Mouse (Mus musculus) hindbrain, postnatal 0 days (tissue): ENCODE results near the gene Gm47841. TPM values are rescaled to one million over a fixed set of nuclear protein-coding genes. Genes with fewer than 3 reads are reported as not detected.
A peak's percentile ranks its signal among the peaks of the same experiment; 100 is the strongest.

ENCODE experiments used
- ATAC-seq: fragments of 200-750 bp; cut with Nextera tagmentation; 2 replicates; pipeline ENCODE4 v1.8.0; 2017; ENCODE audit warnings: mild to moderate bottlenecking, moderate TSS enrichment, moderate library complexity
- DNase-seq: peaks from one replicate; pipeline ENCODE4 v3.0.0-alpha.2; 2015; ENCODE audit warnings: low spot score
- H3K27ac ChIP-seq: fragments of 300-500 bp; sonication (generic); 2 replicates; pipeline ENCODE4 v1.5.1; 2014; ENCODE audit warnings: mild to moderate bottlenecking
- H3K27me3 ChIP-seq: fragments of 300-500 bp; sonication (generic); 2 replicates; pipeline ENCODE4 v1.6.1; 2014; ENCODE audit warnings: low read length, mixed read lengths; ENCODE audit not compliant: insufficient read depth
- H3K36me3 ChIP-seq: fragments of 300-500 bp; sonication (generic); 2 replicates; pipeline ENCODE4 v1.6.1; 2014; ENCODE audit warnings: low read length, mixed read lengths; ENCODE audit not compliant: insufficient read depth
- H3K4me1 ChIP-seq: fragments of 300-500 bp; sonication (generic); 2 replicates; pipeline ENCODE4 v1.6.1; 2014; ENCODE audit warnings: antibody characterized with exemption, low read length, mixed read lengths; ENCODE audit not compliant: insufficient read depth
- H3K4me2 ChIP-seq: fragments of 300-500 bp; sonication (generic); 2 replicates; pipeline ENCODE4 v1.6.1; 2014; ENCODE audit warnings: low read depth, mild to moderate bottlenecking, low read length, moderate library complexity, mixed read lengths
- H3K4me3 ChIP-seq: fragments of 300-500 bp; sonication (generic); 2 replicates; pipeline ENCODE4 v1.5.1; 2014; ENCODE audit warnings: low read length
- H3K9ac ChIP-seq: fragments of 300-500 bp; sonication (generic); replicated peaks from 2 replicates; pipeline ENCODE4 v1.6.1; 2014; ENCODE audit warnings: mild to moderate bottlenecking, low read length, moderate library complexity, mixed read lengths
- H3K9me3 ChIP-seq: fragments of 300-500 bp; sonication (generic); 2 replicates; pipeline ENCODE4 v1.6.1; 2016; ENCODE audit warnings: low read length, mixed read lengths
- CTCF ChIP-seq: IDR thresholded peaks from 2 replicates; pipeline ENCODE4 v1.5.1; 2016; ENCODE audit warnings: antibody characterized with exemption, control low read depth, low read depth
- WGBS: fragments of 180-500 bp; shearing (Covaris S2); extraction: QIAGEN DNeasy Blood & Tissue Kit; methylation state at CpG from one replicate; pipeline ENCODE4 v1.1.7; 2014; 5-methylcytosine and 5-hydroxymethylcytosine counted together
- polyA plus RNA-seq: library from polyadenylated mRNA; unstranded; fragments of >200 nt; fragmentation: Nextera tagmentation; extraction: Ambion mirVana; gene quantifications from 2 replicates; pipeline ENCODE4 v1.2.1, GENCODE M21; 2015
- total RNA-seq: library from RNA; depleted of rRNA; stranded (reverse); fragments of >200 nt; gene quantifications from 2 replicates; pipeline ENCODE4 v1.2.3, GENCODE M21; 2014

The Gm47841 gene
- total and polyA plus RNA-seq, 2 experiments from 2014 or later, result not detected

DNA sequence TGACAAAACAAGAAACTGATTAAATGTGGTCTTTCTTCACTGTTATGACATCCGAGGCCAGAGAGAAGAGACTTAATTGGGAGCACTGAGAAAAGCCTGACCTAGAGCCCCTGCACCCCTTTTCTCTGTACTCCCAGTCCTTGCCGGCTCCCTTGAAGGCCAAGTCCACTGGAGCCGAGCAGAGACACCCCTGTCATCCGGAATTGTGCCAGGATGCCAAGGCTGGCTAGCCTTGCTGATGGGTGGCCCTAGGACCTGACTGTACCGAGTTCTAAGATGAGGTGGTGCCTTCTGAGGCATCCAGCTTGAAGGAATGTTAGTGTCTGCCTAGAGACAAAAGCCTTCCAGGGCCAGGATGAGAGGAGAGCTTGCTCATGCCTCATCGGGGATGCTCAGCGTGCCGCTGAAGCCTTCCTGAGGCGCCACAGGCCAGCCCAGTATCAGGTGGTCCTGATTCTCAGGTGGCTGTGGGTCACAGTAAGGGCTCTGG, 32.9 kb upstream of the Gm47841 start:
- Histone ChIP-seq H3K9me3 (no peaks in the 10 kb centered on the region), H3K9ac (no peak overlapping the region), H3K27me3 (no peaks in the 10 kb centered on the region), H3K27ac (no peak overlapping the region), H3K4me3 (no peak overlapping the region), H3K36me3 (no peaks in the 10 kb centered on the region), H3K4me1 (peaks cover 15% of the 10 kb centered on the region), H3K4me2 (no peak overlapping the region)
- ATAC-seq (no peak), DNase-seq (no peak)
- no peak for TF ChIP-seq CTCF
- WGBS, result 78% methylated on average over 9 of the region's 9 CpGs

- TF ChIP-seq CTCF, result peak; percentile 31
- H3K9ac ChIP-seq, result peak overlapping the region; percentile 70
- H3K27ac ChIP-seq, result peak overlapping the region; percentile 79; the same call in 1 of the 2 replicates
- H3K4me2 ChIP-seq, result peak overlapping the region; percentile 74
- no peaks in the 10 kb centered on the region for H3K9me3 ChIP-seq
- peaks cover 15% of the 10 kb centered on the region for H3K4me1 ChIP-seq
- H3K36me3 ChIP-seq, result no peaks in the 10 kb centered on the region
- DNase-seq (peak; percentile 60), ATAC-seq (peak; percentile 53)
- peak overlapping the region; percentile 65 for H3K4me3 ChIP-seq
- 2% methylated on average over 30 of the region's 30 CpGs for WGBS
- no peaks in the 10 kb centered on the region for H3K27me3 ChIP-seq
These were observed 31.5 kb upstream of the Gm47841 start for GRCm38 (mm10) chr15:101078731-101079156.

DNA sequence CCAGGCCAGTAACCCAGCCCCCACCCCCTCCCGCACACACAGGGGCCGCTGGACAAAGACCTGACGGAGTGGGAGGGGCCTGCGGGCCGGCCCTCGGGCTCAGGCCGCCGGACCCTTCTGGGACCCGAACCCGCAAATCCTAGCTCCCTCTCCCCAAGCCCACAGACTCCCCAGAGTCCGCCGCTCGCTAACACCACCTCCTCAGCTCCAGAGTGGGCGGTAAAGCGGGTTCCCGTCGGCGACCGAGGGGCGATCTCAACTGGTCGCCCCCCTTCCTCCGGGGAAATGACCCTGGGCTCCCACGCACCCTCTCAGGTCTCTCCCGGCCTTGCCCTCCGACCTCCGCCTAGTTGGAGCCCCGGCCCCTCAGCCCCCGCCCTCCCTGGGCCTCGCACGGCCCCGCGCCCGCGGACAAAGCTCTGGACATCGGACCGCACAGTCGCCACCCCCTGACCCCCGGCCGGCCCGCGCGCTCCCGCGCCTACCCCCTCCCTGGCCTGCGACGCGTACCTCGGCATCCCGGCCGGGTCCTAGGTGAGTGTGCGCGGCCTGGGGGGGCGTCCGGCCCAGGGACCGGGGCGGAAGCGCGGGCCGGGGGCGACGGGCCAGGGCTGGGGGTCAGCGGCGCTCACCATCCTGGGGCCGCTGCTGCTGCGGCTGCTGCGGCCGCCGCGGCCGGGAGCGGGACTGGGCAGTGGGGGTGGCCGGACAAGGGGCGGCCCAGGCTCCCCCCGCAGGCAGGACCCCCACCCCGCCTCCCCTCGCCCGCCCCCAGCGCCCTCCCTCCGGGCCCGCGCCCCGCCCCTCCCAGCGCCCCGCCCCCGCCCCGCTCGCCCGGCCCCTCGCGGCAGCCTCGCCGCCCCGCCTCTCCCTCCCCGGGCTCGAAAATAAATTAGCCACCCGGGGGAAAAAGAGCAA, 30.9 kb upstream of the Gm47841 start, which contains the start of gene Fignl2:
TSS of gene Fignl2 (minus strand) at position 755 of the 918 bp plus-strand sequence.
- Histone ChIP-seq H3K4me1 (peaks cover 15% of the 10 kb centered on the region), H3K27me3 (no peaks in the 10 kb centered on the region), H3K4me2 (peak within 1 kb of the TSS; percentile 74), H3K27ac (peak within 1 kb of the TSS; percentile 79), H3K4me3 (peak within 1 kb of the TSS; percentile 65), H3K9me3 (no peaks in the 10 kb centered on the region), H3K9ac (peak within 1 kb of the TSS; percentile 70), H3K36me3 (no peaks in the 10 kb centered on the region)
- ATAC-seq, result peak; percentile 30
- no peak for DNase-seq
- WGBS, result under 1% methylated on average over 67 of the region's 96 CpGs
- TF ChIP-seq CTCF, result no peak

DNA sequence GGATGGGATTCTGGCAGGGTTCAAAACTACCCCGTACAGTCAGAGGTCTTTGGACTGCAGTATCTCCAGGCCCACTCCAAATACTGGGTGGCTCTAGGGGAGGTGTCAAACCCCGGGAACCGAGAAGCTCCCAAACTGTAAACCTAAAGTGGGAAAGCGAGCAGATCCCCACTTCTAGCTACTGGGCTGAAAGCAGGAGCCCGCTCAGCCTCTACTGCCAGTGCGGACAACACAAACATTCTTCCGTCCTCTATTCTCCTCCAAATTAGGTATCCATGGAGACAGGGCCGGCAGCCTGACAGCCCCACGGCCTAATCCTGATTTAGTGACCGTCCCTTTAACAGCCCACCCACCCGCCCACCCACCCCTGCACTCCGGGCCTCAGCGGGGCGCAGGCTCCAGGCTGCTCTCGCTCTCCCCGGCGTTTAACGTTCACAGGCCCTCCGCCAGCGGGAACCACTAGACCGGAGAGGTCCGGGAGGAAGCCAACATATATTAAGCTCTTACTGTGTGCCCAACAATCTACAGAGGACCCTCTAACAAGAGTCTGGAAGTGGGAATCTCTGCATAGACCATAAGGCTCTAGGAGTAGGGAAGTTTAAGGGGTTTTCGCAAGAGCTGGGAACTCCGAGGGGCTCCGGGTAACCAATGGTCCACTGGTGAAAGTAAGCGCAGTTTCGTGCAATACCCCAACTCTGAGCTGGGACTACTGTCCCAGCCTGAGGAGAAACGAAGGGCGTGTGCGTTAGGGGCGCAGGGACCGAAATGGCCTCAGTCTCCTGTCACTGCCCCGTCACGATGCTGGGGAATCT, 30.0 kb upstream of the Gm47841 start:
- peak overlapping the region; percentile 65 for H3K4me3 ChIP-seq
- TF ChIP-seq CTCF, result no peak
- 5% methylated on average over 34 of the region's 34 CpGs for WGBS
- peak overlapping the region; percentile 70 for H3K9ac ChIP-seq
- no peaks in the 10 kb centered on the region for H3K9me3 ChIP-seq
- H3K27me3 ChIP-seq, result no peaks in the 10 kb centered on the region
- ATAC-seq (0 out of 2 replicates have a peak, but pooled peaks have one; percentile 5), DNase-seq (peak; percentile 59)
- H3K27ac ChIP-seq, result peak overlapping the region; percentile 79
- H3K36me3 ChIP-seq, result no peaks in the 10 kb centered on the region
- H3K4me1 ChIP-seq, result peaks cover 15% of the 10 kb centered on the region
- peak overlapping the region; percentile 74 for H3K4me2 ChIP-seq

- H3K27ac ChIP-seq, result peak overlapping the region; percentile 79
- ATAC-seq (peak; percentile 43; the same call in 1 of the 2 replicates), DNase-seq (peak; percentile 73)
- peak overlapping the region; percentile 41 for H3K9ac ChIP-seq
- WGBS, result 6% methylated on average over 26 of the region's 26 CpGs
- peak overlapping the region; percentile 65 for H3K4me3 ChIP-seq
- peak overlapping the region; percentile 74 for H3K4me2 ChIP-seq
- no peaks in the 10 kb centered on the region for H3K36me3 ChIP-seq
- no peaks in the 10 kb centered on the region for H3K27me3 ChIP-seq
- no peak for TF ChIP-seq CTCF
- peaks cover 15% of the 10 kb centered on the region for H3K4me1 ChIP-seq
- no peaks in the 10 kb centered on the region for H3K9me3 ChIP-seq
These were observed 29.1 kb upstream of the Gm47841 start for GRCm38 (mm10) chr15:101076071-101077000.
